Mouse (Mus musculus) heart, postnatal 36 days (tissue): ENCODE measurements at regions not wholly inside any gene's neighbourhood (a gene's known extent, or its start where the extent isn't known, plus 50 kb on each side); places are given as distances from the start of the nearest gene placed in this dataset.

Experiments
- DNase-seq, 2 experiments: peaks; one replicate each; pipeline ENCODE4 v3.0.0; 2021 to 2022
- intact Hi-C: fragments of 180-260 bp; cut with DNase I; formaldehyde crosslinking; loops from one replicate; pipeline ENCODE4 v1.15.1; 2025

DNA sequence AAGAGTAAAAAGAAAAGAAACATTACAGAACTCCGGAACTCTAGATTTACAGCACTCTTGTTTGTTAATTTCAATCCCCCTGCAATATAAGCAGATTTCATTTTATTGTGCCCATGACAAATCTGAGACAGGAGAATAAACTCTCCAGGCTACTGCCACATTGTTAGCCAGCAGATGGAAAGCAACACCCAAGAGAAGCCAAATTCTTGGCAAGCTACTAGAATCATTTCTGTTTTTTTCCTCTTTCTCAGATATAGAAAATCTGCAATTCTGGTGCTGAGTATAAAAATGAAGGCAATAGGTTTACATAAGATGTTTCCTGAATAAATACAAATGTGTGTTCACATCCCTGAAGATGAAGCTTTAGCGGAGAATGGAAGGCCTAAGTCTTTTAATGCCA lies 60.5 kb upstream of the Ccser1 start:
- DNase-seq: no peak
- intact Hi-C loops: no loop called here

DNA sequence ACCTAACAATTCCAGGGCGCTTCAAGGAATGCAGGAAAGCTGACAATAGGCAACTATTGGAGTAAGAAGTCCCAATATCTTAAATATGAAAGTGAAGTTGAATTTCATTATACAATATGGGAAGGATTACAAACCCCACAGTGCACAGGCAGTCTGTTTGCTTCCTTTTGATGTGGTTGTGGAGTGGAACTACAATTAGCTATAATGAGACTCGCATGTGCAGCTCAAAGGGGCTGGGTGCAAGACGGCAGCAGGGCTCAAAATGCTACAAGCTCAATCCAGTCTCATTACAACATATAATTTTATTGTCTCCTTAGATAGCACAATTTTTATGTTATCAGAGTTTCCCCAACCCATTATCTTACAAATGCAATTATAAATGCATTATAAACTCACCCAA lies 54.7 kb upstream of the Ccser1 start:
- intact Hi-C loops: no loop called here
- DNase-seq: no peak

- no peak for DNase-seq
- intact Hi-C loops: no loop called here
These were observed 52.9 kb upstream of the Ccser1 start for GRCm38 (mm10) chr6:61127238-61127637.

- intact Hi-C loops: no loop called here
- no peak for DNase-seq
These were observed 51.9 kb upstream of the Ccser1 start for GRCm38 (mm10) chr6:61128211-61128610.
